Mouse (Mus musculus) lung, embryonic 16.5 days (tissue): Measurements from ENCODE around the gene Sap30l. TPM values are rescaled to one million over a fixed set of nuclear protein-coding genes. Genes with fewer than 3 reads are reported as not detected.

Experiments used
- ATAC-seq: fragments of 200-750 bp; cut with Nextera tagmentation; 2 replicates; pipeline ENCODE4 v1.8.0; 2017; ENCODE audit warnings: low read depth, mild to moderate bottlenecking, moderate library complexity
- H3K27ac ChIP-seq: fragments of 300-500 bp; sonication (generic); 2 replicates; pipeline ENCODE4 v1.5.1; 2014; ENCODE audit warnings: mild to moderate bottlenecking, control low read depth, low read length
- H3K27me3 ChIP-seq: fragments of 300-500 bp; sonication (generic); 2 replicates; pipeline ENCODE4 v1.6.1; 2014; ENCODE audit warnings: low read depth, low read length, mixed read lengths; ENCODE audit not compliant: control insufficient read depth, insufficient read depth
- H3K36me3 ChIP-seq: fragments of 300-500 bp; sonication (generic); 2 replicates; pipeline ENCODE4 v1.6.1; 2014; ENCODE audit warnings: low read length; ENCODE audit not compliant: control insufficient read depth, insufficient read depth
- H3K4me1 ChIP-seq: fragments of 300-500 bp; sonication (generic); replicated peaks from 2 replicates; pipeline ENCODE4 v1.6.1; 2014; ENCODE audit warnings: low read length, mixed read lengths; ENCODE audit not compliant: control insufficient read depth, insufficient read depth
- H3K4me2 ChIP-seq: fragments of 300-500 bp; sonication (generic); 2 replicates; pipeline ENCODE4 v1.6.1; 2014; ENCODE audit warnings: low read depth, low read length, control low read depth
- H3K4me3 ChIP-seq: fragments of 300-500 bp; sonication (generic); 2 replicates; pipeline ENCODE4 v1.5.1; 2014; ENCODE audit warnings: mild to moderate bottlenecking, low read length, control low read depth
- H3K9ac ChIP-seq: fragments of 300-500 bp; sonication (generic); 2 replicates; pipeline ENCODE4 v1.6.1; 2014; ENCODE audit warnings: low read length, control low read depth
- H3K9me3 ChIP-seq: fragments of 300-500 bp; sonication (generic); 2 replicates; pipeline ENCODE4 v1.6.1; 2016; ENCODE audit warnings: low read length; ENCODE audit not compliant: control insufficient read depth
- WGBS: fragments of 180-500 bp; shearing (Covaris S2); extraction: QIAGEN DNeasy Blood & Tissue Kit; methylation state at CpG from one replicate; pipeline ENCODE4 v1.1.7; 2014; 5-methylcytosine and 5-hydroxymethylcytosine counted together
- polyA plus RNA-seq: library from polyadenylated mRNA; unstranded; fragments of >200 nt; fragmentation: Nextera tagmentation; extraction: Ambion mirVana; gene quantifications from 2 replicates; pipeline ENCODE4 v1.2.1, GENCODE M21; 2015

Sap30l gene
- polyA plus RNA-seq, 1 experiment from 2014 or later: 6.1 TPM

- H3K36me3 ChIP-seq: no peaks in the 10 kb centered on the region
- no peak overlapping the region for H3K4me2 ChIP-seq
- H3K9ac ChIP-seq: no peak overlapping the region
- H3K4me3 ChIP-seq: no peak overlapping the region
- no peak for ATAC-seq
- H3K27ac ChIP-seq: no peak overlapping the region
- no peaks in the 10 kb centered on the region for H3K9me3 ChIP-seq
- H3K4me1 ChIP-seq: no peaks in the 10 kb centered on the region
- peaks cover 97% of the 10 kb centered on the region for H3K27me3 ChIP-seq
- 5% methylated on average over 30 of the region's 30 CpGs for WGBS
Observed at GRCm38 (mm10) chr11:57833296-57833977, 32.0 kb downstream of the Sap30l start.

GRCm38 (mm10) chr11:57834031-57834430 is 32.6 kb downstream of the Sap30l start:
- H3K27ac ChIP-seq: no peak overlapping the region
- H3K4me1 ChIP-seq: no peaks in the 10 kb centered on the region
- H3K9ac ChIP-seq: no peak overlapping the region
- no peaks in the 10 kb centered on the region for H3K36me3 ChIP-seq
- no peak overlapping the region for H3K4me3 ChIP-seq
- no peaks in the 10 kb centered on the region for H3K9me3 ChIP-seq
- ATAC-seq: no peak
- no peak overlapping the region for H3K4me2 ChIP-seq
- H3K27me3 ChIP-seq: peaks cover 97% of the 10 kb centered on the region
- WGBS: 16% methylated on average over 6 of the region's 6 CpGs

GRCm38 (mm10) chr11:57835331-57835730 is 33.9 kb downstream of the Sap30l start:
- no peak for ATAC-seq
- H3K27ac ChIP-seq: no peak overlapping the region
- no peaks in the 10 kb centered on the region for H3K9me3 ChIP-seq
- 23% methylated on average over 2 of the region's 2 CpGs for WGBS
- H3K9ac ChIP-seq: no peak overlapping the region
- no peaks in the 10 kb centered on the region for H3K36me3 ChIP-seq
- H3K4me2 ChIP-seq: no peak overlapping the region
- H3K4me3 ChIP-seq: no peak overlapping the region
- peaks cover 97% of the 10 kb centered on the region for H3K27me3 ChIP-seq
- H3K4me1 ChIP-seq: no peaks in the 10 kb centered on the region

- no peak for ATAC-seq
- no peak overlapping the region for H3K4me2 ChIP-seq
- 14% methylated on average over 3 of the region's 3 CpGs for WGBS
- H3K4me3 ChIP-seq: no peak overlapping the region
- peaks cover 97% of the 10 kb centered on the region for H3K27me3 ChIP-seq
- no peak overlapping the region for H3K27ac ChIP-seq
- H3K36me3 ChIP-seq: no peaks in the 10 kb centered on the region
- H3K4me1 ChIP-seq: no peaks in the 10 kb centered on the region
- H3K9ac ChIP-seq: no peak overlapping the region
- H3K9me3 ChIP-seq: no peaks in the 10 kb centered on the region
Observed at GRCm38 (mm10) chr11:57835931-57836330, 34.5 kb downstream of the Sap30l start.

GRCm38 (mm10) chr11:57836401-57836800 is 35.0 kb downstream of the Sap30l start:
- Histone ChIP-seq H3K4me2 (no peak overlapping the region), H3K27me3 (peaks cover 97% of the 10 kb centered on the region), H3K27ac (no peak overlapping the region), H3K9me3 (no peaks in the 10 kb centered on the region), H3K36me3 (no peaks in the 10 kb centered on the region), H3K9ac (no peak overlapping the region), H3K4me3 (no peak overlapping the region), H3K4me1 (no peaks in the 10 kb centered on the region)
- no peak for ATAC-seq
- 10% methylated on average over 9 of the region's 9 CpGs for WGBS

- no peak overlapping the region for H3K4me2 ChIP-seq
- ATAC-seq: no peak
- H3K4me1 ChIP-seq: no peaks in the 10 kb centered on the region
- H3K36me3 ChIP-seq: no peaks in the 10 kb centered on the region
- H3K27me3 ChIP-seq: peaks cover 95% of the 10 kb centered on the region
- H3K27ac ChIP-seq: no peak overlapping the region
- H3K4me3 ChIP-seq: no peak overlapping the region
- WGBS: 1% methylated on average over 38 of the region's 38 CpGs
- no peak overlapping the region for H3K9ac ChIP-seq
- no peaks in the 10 kb centered on the region for H3K9me3 ChIP-seq
Observed at GRCm38 (mm10) chr11:57836872-57837680, 35.6 kb downstream of the Sap30l start.

- H3K9ac ChIP-seq: no peak overlapping the region
- H3K4me3 ChIP-seq: no peak overlapping the region
Observed at GRCm38 (mm10) chr11:57837861-57838680, 36.6 kb downstream of the Sap30l start.

GRCm38 (mm10) chr11:57840986-57841385 is 39.5 kb downstream of the Sap30l start:
- Histone ChIP-seq H3K4me3 (no peak overlapping the region), H3K36me3 (no peaks in the 10 kb centered on the region), H3K9me3 (no peaks in the 10 kb centered on the region), H3K4me1 (no peaks in the 10 kb centered on the region), H3K4me2 (no peak overlapping the region), H3K9ac (no peak overlapping the region), H3K27me3 (peaks cover 66% of the 10 kb centered on the region), H3K27ac (no peak overlapping the region)
- no peak for ATAC-seq
- 13% methylated on average over 10 of the region's 10 CpGs for WGBS

More at GRCm38 (mm10) chr11:57837861-57838680, 36.6 kb downstream of the Sap30l start:
- H3K27ac ChIP-seq: no peak overlapping the region
- H3K27me3 ChIP-seq: peaks cover 93% of the 10 kb centered on the region
- no peak for ATAC-seq
- no peaks in the 10 kb centered on the region for H3K36me3 ChIP-seq
- no peaks in the 10 kb centered on the region for H3K9me3 ChIP-seq
- H3K4me1 ChIP-seq: no peaks in the 10 kb centered on the region
- H3K4me2 ChIP-seq: no peak overlapping the region
- 5% methylated on average over 22 of the region's 22 CpGs for WGBS

GRCm38 (mm10) chr11:57841391-57841790 is 40.0 kb downstream of the Sap30l start:
- no peak overlapping the region for H3K4me2 ChIP-seq
- no peaks in the 10 kb centered on the region for H3K9me3 ChIP-seq
- no peak overlapping the region for H3K9ac ChIP-seq
- H3K27ac ChIP-seq: no peak overlapping the region
- no peaks in the 10 kb centered on the region for H3K36me3 ChIP-seq
- WGBS: 32% methylated on average over 7 of the region's 7 CpGs
- H3K27me3 ChIP-seq: peaks cover 62% of the 10 kb centered on the region
- H3K4me3 ChIP-seq: no peak overlapping the region
- no peak for ATAC-seq
- no peaks in the 10 kb centered on the region for H3K4me1 ChIP-seq
